16 mouse cellular contexts compared by ENCODE assay signal in the genomic region with DNA sequence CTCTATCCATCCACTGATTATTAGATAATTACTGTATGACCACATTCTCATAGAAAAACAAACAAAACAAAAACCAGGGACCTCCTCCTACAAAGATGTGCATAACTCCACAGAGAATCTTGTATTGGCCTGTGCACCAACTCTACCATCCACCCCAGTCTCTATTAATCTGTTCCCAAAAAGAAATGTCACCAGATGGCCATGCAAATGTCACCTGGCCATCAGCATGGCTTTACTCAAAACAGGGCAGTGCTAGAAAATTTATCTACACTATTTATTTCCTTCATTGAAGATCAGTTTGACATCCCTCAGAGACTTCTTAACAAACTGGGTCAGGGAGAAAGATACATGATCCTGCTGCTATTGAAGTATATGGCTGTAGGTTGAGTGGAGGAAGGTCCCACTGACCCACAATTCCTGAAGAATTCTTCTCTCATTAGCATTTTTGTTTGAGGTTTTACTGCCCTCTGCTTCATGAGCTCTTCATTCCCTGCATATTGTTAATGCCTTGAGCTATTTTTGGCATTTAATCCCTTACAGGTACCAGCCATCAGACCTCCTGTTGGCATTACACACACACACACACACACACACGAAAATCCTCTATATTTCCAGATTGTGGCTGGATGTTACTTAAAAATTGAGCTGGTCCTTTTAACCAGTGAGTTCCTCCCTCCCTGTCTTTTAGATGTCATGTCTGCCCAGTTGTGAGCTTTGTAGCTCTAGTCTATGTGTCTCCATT.
DNase-seq lines count a peak whose midpoint lies in the region; ATAC-seq lines count a peak whose summit lies in the region.
"Had no signal": no experiment of that assay in that cellular context is flagged by ENCODE, and none has a peak within 500 bp of the region (broad histone marks: within the 10 kb centered on the region; RNA-seq: fewer than 3 reads in every experiment).

No protein-coding gene starts in this region.

- no peak for DNase-seq in cerebellum, postnatal 4 days (ENCODE audit: low spot score in 2 of 2)
- DNase-seq in cerebellum, adult 9-10 months, result peak; percentile 89
- DNase-seq in cerebellum, postnatal 25 days, result peak; percentile 70 to 78
- no peak for DNase-seq in urinary bladder, postnatal 10 days (ENCODE audit: low spot score)
- no peak for DNase-seq in adrenal gland, postnatal 10 days
- no peak for DNase-seq in right cerebral cortex, postnatal 36 days (ENCODE audit: low spot score in 2 of 2)
- DNase-seq: adrenal gland, postnatal 14 days; B cell, adult 2 months; gastrocnemius, adult 2 months; gastrocnemius, postnatal 36 days; heart, adult 11 months; heart, postnatal 36 days; kidney, adult 2 months had no signal

- peak; percentile 81 for ATAC-seq in cerebellum, adult (ENCODE audit: insufficient number of reproducible peaks, low FRiP score, low TSS enrichment)
- ATAC-seq: forebrain, embryonic 13.5 days; intestine, embryonic 16.5 days had no signal

Comparison
In these comparisons a context has a peak if more than half of its experiments do, and no peak if none do; other contexts are left out.
1. DNase-seq: peak in cerebellum, adult 9-10 months (single experiment) and cerebellum, postnatal 25 days (2 of 2); none in cerebellum, postnatal 4 days (0 of 2), urinary bladder, postnatal 10 days (single experiment), adrenal gland, postnatal 10 days (single experiment) and right cerebral cortex, postnatal 36 days (0 of 2).